Mouse (Mus musculus): ENCODE measurements around the gene Gm5861. TPM values are rescaled to one million over a fixed set of nuclear protein-coding genes. Genes with fewer than 3 reads are reported as not detected.

Gene Gm5861
- not detected in 2 replicates for polyA plus RNA-seq (2012; ENCODE audit: low replicate concordance)

GRCm38 (mm10) chr5:11182772-11183171 is at the start of gene Gm5861:
Gm5861 (plus strand) TSS chr5:11183072.

Other genes starting within 250 kb of the Gm5861 start
- not detected in 2 replicates for gene Gm8871, start 235.3 kb upstream of the Gm5861 start, polyA plus RNA-seq (2012; ENCODE audit: low replicate concordance)
- not detected in 2 replicates for gene Gm8857, start 235.3 kb upstream of the Gm5861 start, polyA plus RNA-seq (2012; ENCODE audit: low replicate concordance)
- not detected in 2 replicates for gene Gm8879, start 55.4 kb upstream of the Gm5861 start, polyA plus RNA-seq (2012; ENCODE audit: low replicate concordance)
- not detected in 2 replicates for gene Gm8890, start 73.0 kb downstream of the Gm5861 start, polyA plus RNA-seq (2012; ENCODE audit: low replicate concordance)
- gene Speer1, start 158.4 kb downstream of the Gm5861 start, polyA plus RNA-seq (2012; ENCODE audit: low replicate concordance): not detected in 2 replicates
- not detected in 2 replicates for gene Gm8897, start 233.3 kb downstream of the Gm5861 start, polyA plus RNA-seq (2012; ENCODE audit: low replicate concordance)

Measured in leukemia stem cell, adult 10-12 weeks (primary cell).